Mouse (Mus musculus) small intestine, adult 2 months (tissue): ENCODE data around the gene Spns2.
A peak's percentile ranks its signal among the peaks of the same experiment; 100 is the strongest.

Experiments
- CTCF ChIP-seq: fragments of 200-500 bp; IDR thresholded peaks from 2 replicates; pipeline ENCODE4 v1.5.1; 2012; ENCODE audit warnings: low read depth, mild to moderate bottlenecking, control low read depth, inconsistent platforms, low read length, moderate library complexity, mixed read lengths; ENCODE audit not compliant: insufficient replicate concordance, insufficient read length; ENCODE audit errors: extremely low read depth
- POLR2A ChIP-seq: fragments of 200-500 bp; IDR thresholded peaks from 2 replicates; pipeline ENCODE4 v1.6.1; 2012; ENCODE audit warnings: low read depth, mild to moderate bottlenecking, control low read depth, inconsistent platforms, low read length, moderate library complexity

- TF ChIP-seq CTCF: peak; percentile 60; the same call in 1 of the 2 replicates
- TF ChIP-seq POLR2A: no peak
These were observed 45.8 kb upstream of the Spns2 start for GRCm38 (mm10) chr11:72535519-72535918.
